Mouse (Mus musculus): ENCODE measurements around the gene Dscam. TPM values are rescaled to one million over a fixed set of nuclear protein-coding genes. Genes with fewer than 3 reads are reported as not detected.

Dscam gene
- polyA plus RNA-seq, 1 experiment from 2014 or later, result 0.08 TPM

DNA sequence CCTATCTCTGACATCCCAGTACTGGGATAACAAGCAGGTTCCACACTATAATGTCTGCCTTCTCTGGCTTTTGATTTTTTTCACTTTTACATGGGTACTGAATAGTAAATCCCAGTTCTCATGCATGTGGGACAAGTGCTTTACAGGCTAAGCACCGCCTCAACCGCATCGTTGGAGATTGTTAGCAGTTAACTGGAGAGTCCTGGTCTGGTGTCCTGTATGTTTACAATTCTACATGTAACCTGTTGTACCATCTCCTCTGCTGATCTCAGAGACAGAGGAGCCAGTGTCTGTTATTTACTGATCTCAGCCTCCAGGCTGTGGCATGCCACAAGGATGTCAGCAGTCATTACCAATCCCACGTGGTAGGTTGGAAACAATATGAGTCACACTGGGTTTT, 246.6 kb downstream of the Dscam start:
- Histone ChIP-seq H3K4me1 (no peaks in the 10 kb centered on the region), H3K9me3 (no peaks in the 10 kb centered on the region), H3K4me2 (no peak overlapping the region), H3K27me3 (no peaks in the 10 kb centered on the region), H3K27ac (no peak overlapping the region), H3K36me3 (no peaks in the 10 kb centered on the region), H3K4me3 (no peak overlapping the region), H3K9ac (no peak overlapping the region)
- no peak for ATAC-seq (ENCODE audit: insufficient number of reproducible peaks, low FRiP score, low TSS enrichment, low read depth)
- WGBS, result 83% methylated on average over 4 of the region's 4 CpGs

- no peaks in the 10 kb centered on the region for H3K36me3 ChIP-seq
- ATAC-seq (ENCODE audit: insufficient number of reproducible peaks, low FRiP score, low TSS enrichment, low read depth), result no peak
- H3K27me3 ChIP-seq, result no peaks in the 10 kb centered on the region
- H3K4me2 ChIP-seq, result no peak overlapping the region
- H3K27ac ChIP-seq, result no peak overlapping the region
- no peak overlapping the region for H3K4me3 ChIP-seq
- H3K9ac ChIP-seq, result no peak overlapping the region
- 86% methylated on average over 3 of the region's 3 CpGs for WGBS
- H3K4me1 ChIP-seq, result no peaks in the 10 kb centered on the region
- no peaks in the 10 kb centered on the region for H3K9me3 ChIP-seq
These were observed 256.1 kb downstream of the Dscam start for GRCm38 (mm10) chr16:96914495-96914894.

- H3K4me3 ChIP-seq, result no peak overlapping the region
- H3K9ac ChIP-seq, result no peak overlapping the region
- 69% methylated on average over 7 of the region's 7 CpGs for WGBS
- no peaks in the 10 kb centered on the region for H3K27me3 ChIP-seq
- no peaks in the 10 kb centered on the region for H3K9me3 ChIP-seq
- ATAC-seq (ENCODE audit: insufficient number of reproducible peaks, low FRiP score, low TSS enrichment, low read depth), result no peak
- H3K36me3 ChIP-seq, result no peaks in the 10 kb centered on the region
- no peak overlapping the region for H3K27ac ChIP-seq
- no peaks in the 10 kb centered on the region for H3K4me1 ChIP-seq
- H3K4me2 ChIP-seq, result no peak overlapping the region
These were observed 257.7 kb downstream of the Dscam start for GRCm38 (mm10) chr16:96912836-96913235.

DNA sequence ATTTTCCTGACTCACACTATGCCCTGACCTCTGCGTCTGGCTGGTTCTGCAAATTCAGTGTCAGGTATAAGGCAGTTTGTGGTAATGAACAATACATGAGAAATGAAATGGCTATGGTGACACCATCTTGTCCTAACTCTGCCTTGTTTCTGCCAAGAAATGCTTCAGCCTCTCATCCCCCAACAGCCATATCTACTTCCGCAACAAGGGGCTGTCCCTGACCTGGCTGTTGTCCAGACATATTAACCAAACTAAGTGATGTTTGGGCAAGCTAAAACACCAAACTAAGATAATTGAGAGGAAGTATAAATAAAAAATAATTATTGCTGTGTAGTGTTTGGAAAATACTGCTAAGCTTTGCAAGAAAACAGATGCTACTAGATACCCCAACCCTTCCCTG, 258.4 kb downstream of the Dscam start:
- H3K27ac ChIP-seq, result no peak overlapping the region
- no peaks in the 10 kb centered on the region for H3K27me3 ChIP-seq
- ATAC-seq (ENCODE audit: insufficient number of reproducible peaks, low FRiP score, low TSS enrichment, low read depth), result no peak
- no peak overlapping the region for H3K4me2 ChIP-seq
- H3K4me1 ChIP-seq, result no peaks in the 10 kb centered on the region
- no peaks in the 10 kb centered on the region for H3K9me3 ChIP-seq
- no peak overlapping the region for H3K4me3 ChIP-seq
- no peak overlapping the region for H3K9ac ChIP-seq
- no peaks in the 10 kb centered on the region for H3K36me3 ChIP-seq
- 78% methylated on average over 2 of the region's 2 CpGs for WGBS

GRCm38 (mm10) chr16:96910405-96911164, 260.0 kb downstream of the Dscam start:
- 47% methylated on average over 4 of the region's 4 CpGs for WGBS
- Histone ChIP-seq H3K4me3 (no peak overlapping the region), H3K4me1 (no peaks in the 10 kb centered on the region), H3K9me3 (no peaks in the 10 kb centered on the region), H3K4me2 (no peak overlapping the region), H3K9ac (no peak overlapping the region), H3K36me3 (no peaks in the 10 kb centered on the region), H3K27ac (no peak overlapping the region), H3K27me3 (no peaks in the 10 kb centered on the region)
- no peak for ATAC-seq (ENCODE audit: insufficient number of reproducible peaks, low FRiP score, low TSS enrichment, low read depth)

- 78% methylated on average over 1 of the region's 1 CpGs for WGBS
- Histone ChIP-seq H3K9ac (no peak overlapping the region), H3K27me3 (no peaks in the 10 kb centered on the region), H3K36me3 (no peaks in the 10 kb centered on the region), H3K4me3 (no peak overlapping the region), H3K9me3 (no peaks in the 10 kb centered on the region), H3K4me2 (no peak overlapping the region), H3K27ac (no peak overlapping the region), H3K4me1 (no peaks in the 10 kb centered on the region)
- ATAC-seq (ENCODE audit: insufficient number of reproducible peaks, low FRiP score, low TSS enrichment, low read depth), result no peak
These were observed 262.7 kb downstream of the Dscam start for GRCm38 (mm10) chr16:96907818-96908217.

DNA sequence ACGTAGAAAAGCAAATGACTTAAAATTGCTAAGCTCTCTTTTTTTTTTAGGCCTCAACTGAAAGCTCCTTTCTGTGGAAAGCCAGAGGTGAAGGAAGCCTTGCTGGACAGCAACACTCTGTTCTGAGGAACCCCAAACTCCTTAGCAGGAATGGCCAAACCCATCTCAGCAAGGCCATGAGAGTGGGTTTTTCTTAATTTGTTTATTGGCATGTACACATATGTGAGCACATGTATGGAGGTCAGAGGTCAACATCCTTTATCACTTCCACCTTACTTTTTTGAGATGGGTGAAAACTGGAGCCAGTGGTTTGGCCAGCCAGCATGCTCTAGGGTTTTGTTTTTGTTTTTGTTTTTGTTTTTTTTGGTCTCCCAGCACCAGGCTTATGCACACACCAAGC, 263.5 kb downstream of the Dscam start:
- WGBS, result 82% methylated on average over 1 of the region's 1 CpGs
- Histone ChIP-seq H3K27ac (no peak overlapping the region), H3K27me3 (no peaks in the 10 kb centered on the region), H3K9ac (no peak overlapping the region), H3K36me3 (no peaks in the 10 kb centered on the region), H3K4me3 (no peak overlapping the region), H3K9me3 (no peaks in the 10 kb centered on the region), H3K4me1 (no peaks in the 10 kb centered on the region), H3K4me2 (no peak overlapping the region)
- no peak for ATAC-seq (ENCODE audit: insufficient number of reproducible peaks, low FRiP score, low TSS enrichment, low read depth)

- Histone ChIP-seq H3K27ac (no peak overlapping the region), H3K27me3 (no peaks in the 10 kb centered on the region), H3K9ac (no peak overlapping the region), H3K4me3 (no peak overlapping the region), H3K4me2 (no peak overlapping the region), H3K4me1 (no peaks in the 10 kb centered on the region), H3K36me3 (no peaks in the 10 kb centered on the region), H3K9me3 (no peaks in the 10 kb centered on the region)
- ATAC-seq (ENCODE audit: insufficient number of reproducible peaks, low FRiP score, low TSS enrichment, low read depth), result no peak
- WGBS, result 77% methylated on average over 2 of the region's 2 CpGs
These were observed 263.9 kb downstream of the Dscam start for GRCm38 (mm10) chr16:96906630-96907029.

DNA sequence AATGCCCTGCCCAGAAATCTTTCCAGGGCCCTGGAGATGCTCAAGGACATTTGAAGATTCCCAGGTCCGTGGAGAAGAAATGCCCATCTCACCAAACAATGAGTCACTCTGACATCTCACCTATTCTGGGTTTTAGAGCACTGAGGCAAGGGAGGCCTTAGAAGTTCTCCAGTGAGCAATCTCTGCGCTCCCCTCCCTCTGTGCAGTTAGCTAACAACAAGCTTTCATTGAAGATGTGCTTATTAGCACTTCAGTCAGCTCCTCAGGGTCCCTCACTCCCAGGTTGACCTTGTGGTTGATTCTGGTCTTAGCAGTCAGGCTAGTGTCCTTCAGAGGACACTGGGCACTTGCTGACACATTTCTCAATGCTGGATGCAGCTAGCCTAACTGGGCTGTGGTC, 265.8 kb downstream of the Dscam start:
- H3K9ac ChIP-seq, result no peak overlapping the region
- WGBS, result 56% methylated on average over 2 of the region's 2 CpGs
- no peaks in the 10 kb centered on the region for H3K36me3 ChIP-seq
- no peaks in the 10 kb centered on the region for H3K4me1 ChIP-seq
- H3K4me2 ChIP-seq, result no peak overlapping the region
- H3K27me3 ChIP-seq, result no peaks in the 10 kb centered on the region
- no peak overlapping the region for H3K27ac ChIP-seq
- H3K9me3 ChIP-seq, result no peaks in the 10 kb centered on the region
- no peak overlapping the region for H3K4me3 ChIP-seq
- no peak for ATAC-seq (ENCODE audit: insufficient number of reproducible peaks, low FRiP score, low TSS enrichment, low read depth)

DNA sequence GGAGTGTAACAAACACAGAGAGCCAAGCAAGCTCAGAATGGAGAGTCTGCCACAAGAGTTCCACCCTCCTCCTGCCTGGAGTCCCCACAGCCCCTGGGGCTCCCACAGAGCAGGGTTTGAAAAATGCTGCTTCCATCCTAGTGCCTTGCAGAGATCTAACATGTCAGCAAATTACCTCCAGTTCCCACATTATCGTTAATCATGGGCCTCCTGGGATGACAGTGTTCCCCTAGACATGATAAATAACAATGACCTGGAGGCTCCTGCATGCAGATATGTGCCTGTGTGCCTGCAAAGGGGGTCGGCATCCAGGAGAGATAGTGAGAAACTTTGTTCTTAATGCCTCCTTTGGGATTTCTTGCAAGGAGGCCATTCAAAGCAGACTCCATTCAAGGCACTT, 266.2 kb downstream of the Dscam start:
- 17% methylated on average over 2 of the region's 2 CpGs for WGBS
- no peak for ATAC-seq (ENCODE audit: insufficient number of reproducible peaks, low FRiP score, low TSS enrichment, low read depth)
- no peak overlapping the region for H3K27ac ChIP-seq
- H3K4me3 ChIP-seq, result no peak overlapping the region
- H3K9ac ChIP-seq, result no peak overlapping the region
- H3K27me3 ChIP-seq, result no peaks in the 10 kb centered on the region
- H3K36me3 ChIP-seq, result no peaks in the 10 kb centered on the region
- no peak overlapping the region for H3K4me2 ChIP-seq
- no peaks in the 10 kb centered on the region for H3K4me1 ChIP-seq
- H3K9me3 ChIP-seq, result no peaks in the 10 kb centered on the region

- Histone ChIP-seq H3K4me2 (no peak overlapping the region), H3K36me3 (no peaks in the 10 kb centered on the region), H3K27me3 (no peaks in the 10 kb centered on the region), H3K27ac (no peak overlapping the region), H3K4me1 (0 out of 2 replicates have a peak, but pooled peaks cover 2% of the 10 kb centered on the region), H3K9ac (no peak overlapping the region), H3K9me3 (no peaks in the 10 kb centered on the region), H3K4me3 (no peak overlapping the region)
- no peak for ATAC-seq (ENCODE audit: insufficient number of reproducible peaks, low FRiP score, low TSS enrichment, low read depth)
These were observed 268.0 kb downstream of the Dscam start for GRCm38 (mm10) chr16:96902596-96902995.

GRCm38 (mm10) chr16:96901234-96902014, 269.1 kb downstream of the Dscam start:
- H3K27me3 ChIP-seq, result no peaks in the 10 kb centered on the region
- no peak overlapping the region for H3K27ac ChIP-seq
- 0 out of 2 replicates have a peak, but pooled peaks cover 2% of the 10 kb centered on the region for H3K4me1 ChIP-seq
- no peaks in the 10 kb centered on the region for H3K36me3 ChIP-seq
- no peak overlapping the region for H3K4me2 ChIP-seq
- WGBS, result 72% methylated on average over 3 of the region's 3 CpGs
- no peak overlapping the region for H3K9ac ChIP-seq
- no peak overlapping the region for H3K4me3 ChIP-seq
- no peak for ATAC-seq (ENCODE audit: insufficient number of reproducible peaks, low FRiP score, low TSS enrichment, low read depth)
- no peaks in the 10 kb centered on the region for H3K9me3 ChIP-seq

Measured in limb, embryonic 15.5 days (tissue).